Mouse (Mus musculus) spleen, adult 2 months (tissue): ENCODE measurements at regions not wholly inside any gene's neighbourhood (a gene's known extent, or its start where the extent isn't known, plus 50 kb on each side); places are given as distances from the start of the nearest gene placed in this dataset.

ENCODE experiments used
- DNase-seq, 2 experiments: peaks; one replicate each; pipeline versions ENCODE4 v3.0.0 to v3.0.0-alpha.2; 2012 to 2021; ENCODE audit warnings: low spot score in 2 of 2, low read depth in 1 of 2
- H3K27ac ChIP-seq: fragments of 200-500 bp; 2 replicates; pipeline ENCODE4 v1.5.1; 2012; ENCODE audit warnings: low read length, inconsistent platforms; ENCODE audit not compliant: insufficient read depth
- H3K27me3 ChIP-seq: fragments of 200-500 bp; 2 replicates; pipeline ENCODE4 v1.6.1; 2012; ENCODE audit warnings: mild to moderate bottlenecking, moderate library complexity, low read length, inconsistent platforms; ENCODE audit not compliant: control insufficient read depth, insufficient read depth
- H3K36me3 ChIP-seq: fragments of 200-500 bp; 2 replicates; pipeline ENCODE4 v1.6.1; 2012; ENCODE audit warnings: mild to moderate bottlenecking, low read length, inconsistent platforms; ENCODE audit not compliant: control insufficient read depth, insufficient read depth
- H3K4me1 ChIP-seq: fragments of 200-500 bp; 2 replicates; pipeline ENCODE4 v1.6.1; 2011; ENCODE audit warnings: inconsistent platforms; ENCODE audit not compliant: control insufficient read depth, insufficient read depth, insufficient read length
- H3K4me3 ChIP-seq: fragments of 200-500 bp; 2 replicates; pipeline ENCODE4 v1.5.1; 2011; ENCODE audit warnings: mild to moderate bottlenecking, inconsistent platforms; ENCODE audit not compliant: insufficient read depth, insufficient read length; ENCODE audit errors: extremely low read depth
- CTCF ChIP-seq: fragments of 200-500 bp; IDR thresholded peaks from 2 replicates; pipeline ENCODE4 v1.5.1; 2011; ENCODE audit warnings: mild to moderate bottlenecking, inconsistent platforms; ENCODE audit not compliant: insufficient read depth, insufficient read length, insufficient replicate concordance; ENCODE audit errors: extremely low read depth
- POLR2A ChIP-seq: fragments of 200-500 bp; IDR thresholded peaks from 2 replicates; pipeline ENCODE4 v1.6.1; 2011; ENCODE audit warnings: low read depth, low read length, inconsistent platforms
- whole genome bisulfite sequencing: fragments of 180-500 bp; shearing (Covaris S2); methylation state at CpG from one replicate; pipeline ENCODE4 v1.1.7; 2018; 5-methylcytosine and 5-hydroxymethylcytosine counted together

- 92% methylated on average over 5 of the region's 5 CpGs for WGBS
- TF ChIP-seq CTCF = no peak
- TF ChIP-seq POLR2A = no peak
- H3K36me3 ChIP-seq = no peaks in the 10 kb centered on the region
- no peaks in the 10 kb centered on the region for H3K27me3 ChIP-seq
- no peak overlapping the region for H3K27ac ChIP-seq
- H3K4me3 ChIP-seq = no peak overlapping the region
- H3K4me1 ChIP-seq = no peaks in the 10 kb centered on the region
- DNase-seq = no peak
These were observed 352.6 kb downstream of the Etnk1 start for GRCm38 (mm10) chr6:143519668-143520067.

GRCm38 (mm10) chr6:143525092-143525491 lies 358.1 kb downstream of the Etnk1 start:
- H3K4me3 ChIP-seq = no peak overlapping the region
- no peaks in the 10 kb centered on the region for H3K36me3 ChIP-seq
- H3K4me1 ChIP-seq = no peaks in the 10 kb centered on the region
- DNase-seq = no peak
- H3K27ac ChIP-seq = no peak overlapping the region
- no peaks in the 10 kb centered on the region for H3K27me3 ChIP-seq
- 84% methylated on average over 4 of the region's 4 CpGs for WGBS
- TF ChIP-seq CTCF = no peak
- TF ChIP-seq POLR2A = no peak

GRCm38 (mm10) chr6:143528898-143529297 lies 361.9 kb downstream of the Etnk1 start:
- 96% methylated on average over 7 of the region's 7 CpGs for WGBS
- no peak overlapping the region for H3K27ac ChIP-seq

GRCm38 (mm10) chr6:143530372-143531224 lies 363.6 kb downstream of the Etnk1 start:
- 64% methylated on average over 13 of the region's 13 CpGs for WGBS
- Histone ChIP-seq H3K36me3 (no peaks in the 10 kb centered on the region), H3K27me3 (no peaks in the 10 kb centered on the region), H3K4me3 (no peak overlapping the region), H3K27ac (no peak overlapping the region), H3K4me1 (no peaks in the 10 kb centered on the region)
- TF ChIP-seq POLR2A = no peak
- no peak for TF ChIP-seq CTCF
- no peak for DNase-seq

More at GRCm38 (mm10) chr6:143528898-143529297, 361.9 kb downstream of the Etnk1 start:
- H3K4me3 ChIP-seq = no peak overlapping the region
- no peak for TF ChIP-seq CTCF
- TF ChIP-seq POLR2A = no peak
- no peaks in the 10 kb centered on the region for H3K4me1 ChIP-seq
- H3K36me3 ChIP-seq = no peaks in the 10 kb centered on the region
- DNase-seq = no peak
- H3K27me3 ChIP-seq = no peaks in the 10 kb centered on the region

GRCm38 (mm10) chr6:143531477-143531876 lies 364.5 kb downstream of the Etnk1 start:
- no peak for TF ChIP-seq POLR2A
- no peak for TF ChIP-seq CTCF
- H3K27me3 ChIP-seq = no peaks in the 10 kb centered on the region
- no peaks in the 10 kb centered on the region for H3K36me3 ChIP-seq
- 87% methylated on average over 6 of the region's 6 CpGs for WGBS
- no peak overlapping the region for H3K4me3 ChIP-seq
- H3K27ac ChIP-seq = no peak overlapping the region
- no peak for DNase-seq
- H3K4me1 ChIP-seq = no peaks in the 10 kb centered on the region

- H3K4me3 ChIP-seq = no peak overlapping the region
- no peaks in the 10 kb centered on the region for H3K27me3 ChIP-seq
- H3K4me1 ChIP-seq = no peaks in the 10 kb centered on the region
- H3K36me3 ChIP-seq = no peaks in the 10 kb centered on the region
- WGBS = 96% methylated on average over 12 of the region's 12 CpGs
- TF ChIP-seq POLR2A (no peak), CTCF (no peak)
- no peak overlapping the region for H3K27ac ChIP-seq
- no peak for DNase-seq
These were observed 365.4 kb downstream of the Etnk1 start for GRCm38 (mm10) chr6:143532380-143532779.

- 93% methylated on average over 12 of the region's 12 CpGs for WGBS
- TF ChIP-seq POLR2A (no peak), CTCF (no peak)
- no peak for DNase-seq
These were observed 368.2 kb downstream of the Etnk1 start for GRCm38 (mm10) chr6:143535265-143535664.

More at GRCm38 (mm10) chr6:143535265-143535664, 368.2 kb downstream of the Etnk1 start:
- no peak overlapping the region for H3K4me3 ChIP-seq
- H3K36me3 ChIP-seq = no peaks in the 10 kb centered on the region
- no peaks in the 10 kb centered on the region for H3K27me3 ChIP-seq
- no peaks in the 10 kb centered on the region for H3K4me1 ChIP-seq
- H3K27ac ChIP-seq = no peak overlapping the region
